Mouse (Mus musculus): ENCODE results near the gene Sccpdh. TPM values are rescaled to one million over a fixed set of nuclear protein-coding genes. Genes with fewer than 3 reads are reported as not detected.
"Not testable (repeated sequence)": the region's sequence is repeated elsewhere in the genome, so short reads cannot be mapped to it uniquely, and the experiment has no call there.

The Sccpdh gene
- polyA plus RNA-seq, 1 experiment: 48.5 TPM

DNA sequence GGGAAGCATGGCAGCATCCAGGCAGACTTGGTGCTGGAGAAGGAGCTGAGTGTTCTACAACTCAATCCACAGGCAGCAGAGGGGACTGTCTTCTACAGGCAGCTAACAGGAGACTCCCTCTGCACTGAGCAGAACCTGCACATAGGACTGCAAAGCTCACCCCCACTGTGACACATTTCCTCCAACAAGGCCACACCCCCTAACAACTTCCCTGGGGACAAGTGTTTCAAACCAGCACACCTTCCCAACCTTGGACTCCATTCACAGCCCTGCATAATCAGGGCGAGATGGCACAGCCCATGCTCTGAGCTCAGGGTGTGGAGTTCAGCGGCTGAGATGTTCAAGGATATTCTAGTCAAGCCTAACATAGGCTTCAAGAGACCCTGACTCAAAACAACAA is 9.0 kb downstream of the Sccpdh start:
- H3K4me3 ChIP-seq (ENCODE audit: low read depth, low read length): no peak overlapping the region
- H3K9ac ChIP-seq (ENCODE audit: low read depth, poor library complexity, severe bottlenecking): no peak overlapping the region
- no peak for TF ChIP-seq CTCF (IDR thresholded peaks at IDR 0.05; ENCODE audit: low read depth, low read length)
- no peak for TF ChIP-seq EP300 (IDR thresholded peaks at IDR 0.05; ENCODE audit: insufficient read depth, low read depth, low read length)
- no peak for TF ChIP-seq POLR2A (IDR thresholded peaks at IDR 0.05; ENCODE audit: insufficient read depth, low read length)
- H3K9me3 ChIP-seq (replicated peaks; ENCODE audit: control insufficient read depth, insufficient read depth, low read length, poor library complexity, severe bottlenecking): no peaks in the 10 kb centered on the region
- H3K36me3 ChIP-seq (ENCODE audit: control insufficient read depth, insufficient read depth, low read length, poor library complexity, severe bottlenecking): peaks cover 2% of the 10 kb centered on the region; the same call in 1 of the 2 replicates
- H3K4me1 ChIP-seq (ENCODE audit: control insufficient read depth, insufficient read depth, low read length): peaks cover 2% of the 10 kb centered on the region
- no peak overlapping the region for H3K27ac ChIP-seq (ENCODE audit: insufficient read depth, low read length)
- H3K27me3 ChIP-seq (ENCODE audit: control insufficient read depth, insufficient read depth, low read length, poor library complexity, severe bottlenecking): no peaks in the 10 kb centered on the region

DNA sequence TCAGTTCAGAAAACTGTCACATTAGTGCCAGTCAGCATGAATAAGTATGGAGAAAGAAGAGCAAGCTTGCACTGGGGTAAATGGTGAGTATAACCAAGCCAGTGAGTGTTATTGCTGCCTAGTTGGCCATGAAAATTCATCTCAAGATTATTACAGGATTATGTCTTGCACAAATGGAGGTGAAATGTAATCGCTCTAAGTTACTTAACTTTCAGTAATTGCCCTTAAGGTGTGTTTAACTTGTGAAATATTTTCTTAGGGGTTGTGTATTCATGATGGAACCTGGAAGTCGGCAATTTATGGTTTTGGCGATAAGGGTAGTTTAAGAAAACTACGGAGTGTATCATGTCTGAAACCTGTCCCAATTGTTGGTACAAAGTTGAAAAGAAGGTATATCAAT is 11.3 kb downstream of the Sccpdh start:
- Histone ChIP-seq H3K4me3 (ENCODE audit: low read depth, low read length) (no peak overlapping the region), H3K36me3 (ENCODE audit: control insufficient read depth, insufficient read depth, low read length, poor library complexity, severe bottlenecking) (peaks cover 7% of the 10 kb centered on the region), H3K4me1 (ENCODE audit: control insufficient read depth, insufficient read depth, low read length) (peaks cover 2% of the 10 kb centered on the region), H3K27ac (ENCODE audit: insufficient read depth, low read length) (no peak overlapping the region), H3K9ac (ENCODE audit: low read depth, poor library complexity, severe bottlenecking) (no peak overlapping the region), H3K9me3 (replicated peaks; ENCODE audit: control insufficient read depth, insufficient read depth, low read length, poor library complexity, severe bottlenecking) (no peaks in the 10 kb centered on the region), H3K27me3 (ENCODE audit: control insufficient read depth, insufficient read depth, low read length, poor library complexity, severe bottlenecking) (no peaks in the 10 kb centered on the region)
- TF ChIP-seq CTCF (IDR thresholded peaks at IDR 0.05; ENCODE audit: low read depth, low read length) (no peak), POLR2A (IDR thresholded peaks at IDR 0.05; ENCODE audit: insufficient read depth, low read length) (no peak), EP300 (IDR thresholded peaks at IDR 0.05; ENCODE audit: insufficient read depth, low read depth, low read length) (no peak)

DNA sequence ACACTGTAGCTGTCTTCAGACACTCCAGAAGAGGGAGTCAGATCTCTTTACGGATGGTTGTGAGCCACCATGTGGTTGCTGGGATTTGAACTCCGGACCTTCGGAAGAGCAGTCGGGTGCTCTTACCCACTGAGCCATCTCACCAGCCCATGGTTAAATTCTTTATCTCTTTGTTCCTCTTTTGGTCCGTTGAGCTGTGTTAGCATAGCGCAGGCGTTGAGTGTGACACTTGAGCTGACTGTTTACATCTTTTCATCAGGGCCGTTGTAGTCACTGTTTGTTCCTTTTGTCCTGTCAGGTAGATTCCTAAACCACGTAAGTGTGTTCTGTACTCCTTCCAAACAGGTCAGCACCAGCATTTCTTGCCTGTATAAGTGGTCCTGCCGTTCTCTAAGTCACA is 14.7 kb downstream of the Sccpdh start:
- not testable (repeated sequence) for H3K27ac ChIP-seq (ENCODE audit: insufficient read depth, low read length); H3K9ac ChIP-seq (ENCODE audit: low read depth, poor library complexity, severe bottlenecking); H3K4me1 ChIP-seq (ENCODE audit: control insufficient read depth, insufficient read depth, low read length); H3K4me3 ChIP-seq (ENCODE audit: low read depth, low read length); H3K9me3 ChIP-seq (replicated peaks; ENCODE audit: control insufficient read depth, insufficient read depth, low read length, poor library complexity, severe bottlenecking); H3K27me3 ChIP-seq (ENCODE audit: control insufficient read depth, insufficient read depth, low read length, poor library complexity, severe bottlenecking); H3K36me3 ChIP-seq (ENCODE audit: control insufficient read depth, insufficient read depth, low read length, poor library complexity, severe bottlenecking)

DNA sequence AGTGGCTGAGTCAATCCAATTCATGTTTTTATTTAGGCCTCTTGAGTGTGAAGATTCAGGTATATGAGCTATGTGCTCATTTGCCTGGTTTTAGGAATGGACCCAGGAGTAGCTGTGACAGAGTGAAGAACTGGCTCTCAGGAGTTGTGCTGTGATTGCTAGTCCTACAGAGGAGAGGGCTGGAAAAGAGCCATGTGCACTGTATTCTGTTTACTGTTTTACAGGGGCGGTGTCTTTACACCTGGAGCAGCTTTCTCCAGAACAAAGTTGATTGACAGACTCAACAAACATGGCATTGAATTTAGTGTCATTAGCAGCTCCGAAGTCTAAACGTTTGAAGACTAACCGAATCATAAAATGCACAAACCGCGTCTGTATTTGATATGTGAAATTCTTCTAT is 18.3 kb downstream of the Sccpdh start:
- TF ChIP-seq POLR2A (IDR thresholded peaks at IDR 0.05; ENCODE audit: insufficient read depth, low read length): no peak
- TF ChIP-seq CTCF (IDR thresholded peaks at IDR 0.05; ENCODE audit: low read depth, low read length): no peak
- TF ChIP-seq EP300 (IDR thresholded peaks at IDR 0.05; ENCODE audit: insufficient read depth, low read depth, low read length): no peak
- Histone ChIP-seq H3K4me3 (ENCODE audit: low read depth, low read length) (no peak overlapping the region), H3K4me1 (ENCODE audit: control insufficient read depth, insufficient read depth, low read length) (no peaks in the 10 kb centered on the region), H3K27ac (ENCODE audit: insufficient read depth, low read length) (no peak overlapping the region), H3K27me3 (ENCODE audit: control insufficient read depth, insufficient read depth, low read length, poor library complexity, severe bottlenecking) (no peaks in the 10 kb centered on the region), H3K36me3 (ENCODE audit: control insufficient read depth, insufficient read depth, low read length, poor library complexity, severe bottlenecking) (peaks cover 5% of the 10 kb centered on the region), H3K9me3 (replicated peaks; ENCODE audit: control insufficient read depth, insufficient read depth, low read length, poor library complexity, severe bottlenecking) (no peaks in the 10 kb centered on the region), H3K9ac (ENCODE audit: low read depth, poor library complexity, severe bottlenecking) (no peak overlapping the region)

DNA sequence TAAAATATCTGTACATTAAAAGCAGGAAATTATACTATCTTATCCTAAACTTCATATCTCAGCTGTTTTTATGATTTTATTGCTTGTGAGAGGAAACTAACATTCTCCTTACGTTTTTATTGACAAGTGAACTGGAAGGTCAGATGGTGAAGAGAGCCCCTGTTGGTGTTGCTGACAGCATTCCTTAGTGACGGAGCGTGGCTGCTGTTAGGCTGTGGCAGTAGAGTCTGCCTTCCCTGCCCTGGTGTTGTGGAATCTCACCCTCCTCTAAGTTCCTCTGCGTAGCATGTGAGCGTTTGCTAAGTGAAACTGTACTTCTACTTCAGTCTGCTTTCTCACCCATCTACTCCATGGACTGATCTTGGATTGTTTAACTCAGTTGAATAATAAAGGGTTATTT is 18.8 kb downstream of the Sccpdh start:
- peaks cover 5% of the 10 kb centered on the region for H3K36me3 ChIP-seq (ENCODE audit: control insufficient read depth, insufficient read depth, low read length, poor library complexity, severe bottlenecking)
- H3K9ac ChIP-seq (ENCODE audit: low read depth, poor library complexity, severe bottlenecking): no peak overlapping the region
- H3K4me1 ChIP-seq (ENCODE audit: control insufficient read depth, insufficient read depth, low read length): no peaks in the 10 kb centered on the region
- no peak overlapping the region for H3K27ac ChIP-seq (ENCODE audit: insufficient read depth, low read length)
- H3K27me3 ChIP-seq (ENCODE audit: control insufficient read depth, insufficient read depth, low read length, poor library complexity, severe bottlenecking): no peaks in the 10 kb centered on the region
- no peak overlapping the region for H3K4me3 ChIP-seq (ENCODE audit: low read depth, low read length)
- TF ChIP-seq POLR2A (IDR thresholded peaks at IDR 0.05; ENCODE audit: insufficient read depth, low read length) (no peak), EP300 (IDR thresholded peaks at IDR 0.05; ENCODE audit: insufficient read depth, low read depth, low read length) (no peak), CTCF (IDR thresholded peaks at IDR 0.05; ENCODE audit: low read depth, low read length) (no peak)
- H3K9me3 ChIP-seq (replicated peaks; ENCODE audit: control insufficient read depth, insufficient read depth, low read length, poor library complexity, severe bottlenecking): no peaks in the 10 kb centered on the region

DNA sequence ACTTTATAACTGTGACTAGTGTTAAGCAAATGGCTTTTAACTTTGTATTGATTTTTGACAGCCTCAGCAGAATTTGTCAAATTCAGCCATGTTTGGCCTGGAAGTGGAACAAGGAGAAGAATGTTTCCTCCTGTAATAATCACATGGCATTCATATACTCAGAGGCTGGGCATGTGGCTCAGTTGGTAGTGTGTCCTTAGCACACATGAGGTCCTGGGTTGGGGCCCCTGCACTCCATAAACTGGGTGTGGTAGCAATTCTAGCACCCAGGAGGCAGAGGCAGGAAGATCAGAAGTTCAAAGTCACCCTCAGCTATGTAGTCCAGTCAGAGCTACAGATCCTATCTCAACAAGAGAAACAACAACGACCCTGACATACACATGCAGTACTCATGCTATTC is 19.3 kb downstream of the Sccpdh start:
- peaks cover 5% of the 10 kb centered on the region for H3K36me3 ChIP-seq (ENCODE audit: control insufficient read depth, insufficient read depth, low read length, poor library complexity, severe bottlenecking)
- H3K9me3 ChIP-seq (replicated peaks; ENCODE audit: control insufficient read depth, insufficient read depth, low read length, poor library complexity, severe bottlenecking): no peaks in the 10 kb centered on the region
- no peaks in the 10 kb centered on the region for H3K4me1 ChIP-seq (ENCODE audit: control insufficient read depth, insufficient read depth, low read length)
- H3K27me3 ChIP-seq (ENCODE audit: control insufficient read depth, insufficient read depth, low read length, poor library complexity, severe bottlenecking): no peaks in the 10 kb centered on the region
- H3K9ac ChIP-seq (ENCODE audit: low read depth, poor library complexity, severe bottlenecking): no peak overlapping the region
- no peak overlapping the region for H3K27ac ChIP-seq (ENCODE audit: insufficient read depth, low read length)
- H3K4me3 ChIP-seq (ENCODE audit: low read depth, low read length): no peak overlapping the region
- TF ChIP-seq POLR2A (IDR thresholded peaks at IDR 0.05; ENCODE audit: insufficient read depth, low read length) (no peak), EP300 (IDR thresholded peaks at IDR 0.05; ENCODE audit: insufficient read depth, low read depth, low read length) (no peak), CTCF (IDR thresholded peaks at IDR 0.05; ENCODE audit: low read depth, low read length) (no peak)

All from ES-Bruce4 (cell line).